Mouse (Mus musculus) gastrocnemius, postnatal 4 days (tissue): ENCODE results near the gene Macrod1. TPM values are rescaled to one million over a fixed set of nuclear protein-coding genes. Genes with fewer than 3 reads are reported as not detected.

Experiments
- DNase-seq, 2 experiments: peaks; one replicate each; pipeline ENCODE4 v3.0.0; 2021 to 2022; ENCODE audit warnings: low spot score in 2 of 2, mixed read lengths in 2 of 2
- total RNA-seq, 2 experiments: library from RNA; stranded (reverse); gene quantifications; 2 replicates each; pipeline ENCODE4 v1.2.3; 2021

Gene Macrod1
- total RNA-seq, 2 experiments from 2014 or later = 233 to 237 TPM

- DNase-seq = no peak
Measured at GRCm38 (mm10) chr19:7164820-7165323, 108.3 kb downstream of the Macrod1 start.

- no peak for DNase-seq
Measured at GRCm38 (mm10) chr19:7165509-7166199, 109.0 kb downstream of the Macrod1 start.

GRCm38 (mm10) chr19:7166200-7166711, 109.6 kb downstream of the Macrod1 start:
- no peak for DNase-seq

GRCm38 (mm10) chr19:7166767-7167166, 110.2 kb downstream of the Macrod1 start:
- DNase-seq = no peak

GRCm38 (mm10) chr19:7168423-7168822, 111.8 kb downstream of the Macrod1 start:
- DNase-seq = no peak

- no peak for DNase-seq
Measured at GRCm38 (mm10) chr19:7170916-7171315, 114.3 kb downstream of the Macrod1 start.

- no peak for DNase-seq
Measured at GRCm38 (mm10) chr19:7171447-7171846, 114.8 kb downstream of the Macrod1 start.

GRCm38 (mm10) chr19:7172051-7172866, 115.6 kb downstream of the Macrod1 start:
- no peak for DNase-seq

GRCm38 (mm10) chr19:7176041-7176696, 119.6 kb downstream of the Macrod1 start:
- no peak for DNase-seq

- no peak for DNase-seq
Measured at GRCm38 (mm10) chr19:7177804-7178511, 121.3 kb downstream of the Macrod1 start.

GRCm38 (mm10) chr19:7178841-7179452, 122.3 kb downstream of the Macrod1 start:
- DNase-seq = no peak

GRCm38 (mm10) chr19:7180756-7181405, 124.3 kb downstream of the Macrod1 start:
- no peak for DNase-seq

- DNase-seq = no peak
Measured at GRCm38 (mm10) chr19:7181496-7181895, 124.9 kb downstream of the Macrod1 start.

- peak in 1 of 2 experiments; percentile 39 for DNase-seq
Measured at GRCm38 (mm10) chr19:7182273-7182949, 125.8 kb downstream of the Macrod1 start.

GRCm38 (mm10) chr19:7183419-7183818, 126.8 kb downstream of the Macrod1 start:
- no peak for DNase-seq

- no peak for DNase-seq
Measured at GRCm38 (mm10) chr19:7185059-7185458, 128.4 kb downstream of the Macrod1 start.

- DNase-seq = no peak
Measured at GRCm38 (mm10) chr19:7185715-7186291, 129.2 kb downstream of the Macrod1 start.

- DNase-seq = no peak
Measured at GRCm38 (mm10) chr19:7187157-7187556, 130.5 kb downstream of the Macrod1 start.

GRCm38 (mm10) chr19:7189026-7189425, 132.4 kb downstream of the Macrod1 start:
- no peak for DNase-seq
